Mouse (Mus musculus) MEL (cell line): ENCODE measurements at regions not wholly inside any gene's neighbourhood (a gene's known extent, or its start where the extent isn't known, plus 50 kb on each side); places are given as distances from the start of the nearest gene placed in this dataset.
A peak's percentile ranks its signal among the peaks of the same experiment; 100 is the strongest.

Experiments used
- DNase-seq: peaks from one replicate; pipeline ENCODE4 v3.0.0; 2011; ENCODE audit warnings: low read depth, low spot score
- H3K27ac ChIP-seq: 2 replicates; pipeline ENCODE4 v1.5.1; 2012; ENCODE audit warnings: low read depth, mild to moderate bottlenecking, control low read depth, low read length, moderate library complexity; ENCODE audit not compliant: control insufficient read depth
- H3K27me3 ChIP-seq, 2 experiments: fragments of 150-350 bp in 1 of 2; sonication (generic) in 1 of 2; 2 replicates each; pipeline ENCODE4 v1.6.1; 2012; ENCODE audit warnings: low read length in 2 of 2, mild to moderate bottlenecking in 2 of 2, improper control_type of control experiment in 1 of 2, moderate library complexity in 1 of 2; ENCODE audit not compliant: insufficient read depth in 2 of 2, control insufficient read depth in 1 of 2
- H3K36me3 ChIP-seq, 2 experiments: 2 replicates each; pipeline ENCODE4 v1.6.1; 2012 to 2014; ENCODE audit warnings: low read length in 2 of 2, improper control_type of control experiment in 1 of 2, inconsistent platforms in 1 of 2, mild to moderate bottlenecking in 1 of 2; ENCODE audit not compliant: insufficient read depth in 2 of 2, control insufficient read depth in 1 of 2
- H3K4me1 ChIP-seq, 2 experiments: fragments of 150-350 bp in 1 of 2; sonication (generic) in 1 of 2; 2 replicates each; pipeline ENCODE4 v1.6.1; 2012; ENCODE audit warnings: low read length in 2 of 2, improper control_type of control experiment in 1 of 2, mild to moderate bottlenecking in 1 of 2; ENCODE audit not compliant: insufficient read depth in 2 of 2, control insufficient read depth in 1 of 2
- H3K4me3 ChIP-seq, 2 experiments: fragments of 150-350 bp in 1 of 2; sonication (generic) in 1 of 2; 2 replicates each; pipeline ENCODE4 v1.5.1; 2012; ENCODE audit warnings: low read depth in 2 of 2, low read length in 2 of 2, mild to moderate bottlenecking in 2 of 2, moderate library complexity in 2 of 2, control low read depth in 1 of 2, improper control_type of control experiment in 1 of 2; ENCODE audit not compliant: control insufficient read depth in 1 of 2, insufficient read depth in 1 of 2
- H3K79me2 ChIP-seq: 2 replicates; pipeline ENCODE4 v1.6.1; 2012; ENCODE audit warnings: mild to moderate bottlenecking, low read length, moderate library complexity; ENCODE audit not compliant: control insufficient read depth, poor library complexity, insufficient read depth
- H3K9ac ChIP-seq: 2 replicates; pipeline ENCODE4 v1.6.1; 2012; ENCODE audit warnings: low read depth, mild to moderate bottlenecking, control low read depth, low read length, moderate library complexity; ENCODE audit not compliant: control insufficient read depth, poor library complexity, severe bottlenecking
- H3K9me3 ChIP-seq: fragments of 150-350 bp; sonication (generic); replicated peaks from 2 replicates; pipeline ENCODE4 v1.6.1; 2012; ENCODE audit warnings: mild to moderate bottlenecking, low read length, improper control_type of control experiment, moderate library complexity; ENCODE audit not compliant: insufficient read depth
- BHLHE40 ChIP-seq: IDR thresholded peaks from 2 replicates; pipeline ENCODE4 v1.6.1; 2012; ENCODE audit warnings: low read depth, mild to moderate bottlenecking, inconsistent platforms, low read length, improper control_type of control experiment, borderline replicate concordance
- CHD1 ChIP-seq: IDR thresholded peaks from 2 replicates; pipeline ENCODE4 v1.6.1; 2012; ENCODE audit warnings: low read depth, mild to moderate bottlenecking, inconsistent platforms, low read length, improper control_type of control experiment
- CHD2 ChIP-seq: IDR thresholded peaks from 2 replicates; pipeline ENCODE4 v1.6.1; 2011; ENCODE audit warnings: low read length, improper control_type of control experiment
- CTCF ChIP-seq, 3 experiments: IDR thresholded peaks in 2 of 3; conservative IDR thresholded peaks in 1 of 3; 2 replicates each; pipeline ENCODE4 v1.5.1; 2011 to 2012; ENCODE audit warnings: low read length in 3 of 3, low read depth in 2 of 3, mild to moderate bottlenecking in 2 of 3, improper control_type of control experiment in 1 of 3, inconsistent platforms in 1 of 3, mixed read lengths in 1 of 3, moderate library complexity in 1 of 3; ENCODE audit not compliant: control insufficient read depth in 1 of 3, insufficient read depth in 1 of 3, poor library complexity in 1 of 3, severe bottlenecking in 1 of 3
- E2F4 ChIP-seq: IDR thresholded peaks from 2 replicates; pipeline ENCODE4 v1.6.1; 2011; ENCODE audit warnings: low read depth, low read length, improper control_type of control experiment, borderline replicate concordance
- EP300 ChIP-seq, 2 experiments: IDR thresholded peaks; 2 replicates each; pipeline ENCODE4 v1.6.1; 2011; ENCODE audit warnings: improper control_type of control experiment in 2 of 2, low read length in 2 of 2, low read depth in 1 of 2, mild to moderate bottlenecking in 1 of 2
- GABPA ChIP-seq: IDR thresholded peaks from 2 replicates; pipeline ENCODE4 v1.6.1; 2012; ENCODE audit warnings: low read depth, mild to moderate bottlenecking, inconsistent platforms, low read length, improper control_type of control experiment, moderate library complexity
- GATA1 ChIP-seq: IDR thresholded peaks from 2 replicates; pipeline ENCODE4 v1.6.1; 2011; ENCODE audit warnings: low read depth, low read length, improper control_type of control experiment
- HCFC1 ChIP-seq: IDR thresholded peaks from 2 replicates; pipeline ENCODE4 v1.6.1; 2012; ENCODE audit warnings: low read depth, mild to moderate bottlenecking, inconsistent platforms, low read length, improper control_type of control experiment, moderate library complexity
- JUND ChIP-seq: IDR thresholded peaks from 2 replicates; pipeline ENCODE4 v1.6.1; 2011; ENCODE audit warnings: low read depth, mild to moderate bottlenecking, improper control_type of control experiment, low read length
- MAX ChIP-seq: IDR thresholded peaks from 2 replicates; pipeline ENCODE4 v1.6.1; 2011; ENCODE audit warnings: low read length, improper control_type of control experiment
- MAZ ChIP-seq: IDR thresholded peaks from 2 replicates; pipeline ENCODE4 v1.6.1; 2012; ENCODE audit warnings: low read depth, mild to moderate bottlenecking, inconsistent platforms, low read length, improper control_type of control experiment
- MEF2A ChIP-seq: IDR thresholded peaks from 2 replicates; pipeline ENCODE4 v1.6.1; 2014; ENCODE audit warnings: low read depth, mild to moderate bottlenecking, inconsistent platforms, low read length, improper control_type of control experiment; ENCODE audit not compliant: poor library complexity, insufficient replicate concordance, severe bottlenecking; ENCODE audit errors: extremely low read depth
- MXI1 ChIP-seq: IDR thresholded peaks from 2 replicates; pipeline ENCODE4 v1.6.1; 2011; ENCODE audit warnings: mild to moderate bottlenecking, low read depth, low read length, improper control_type of control experiment
- MYB ChIP-seq: IDR thresholded peaks from 2 replicates; pipeline ENCODE4 v1.6.1; 2011; ENCODE audit warnings: mild to moderate bottlenecking, low read depth, low read length, improper control_type of control experiment
- POLR2AphosphoS2 ChIP-seq: IDR thresholded peaks from 2 replicates; pipeline ENCODE4 v1.6.1; 2011; ENCODE audit warnings: low read length, improper control_type of control experiment
- SIN3A ChIP-seq: IDR thresholded peaks from 2 replicates; pipeline ENCODE4 v1.6.1; 2012; ENCODE audit warnings: low read length, improper control_type of control experiment, inconsistent platforms
- SMC3 ChIP-seq: IDR thresholded peaks from 2 replicates; pipeline ENCODE4 v1.6.1; 2011; ENCODE audit warnings: low read depth, low read length, improper control_type of control experiment
- TAL1 ChIP-seq: IDR thresholded peaks from 2 replicates; pipeline ENCODE4 v1.6.1; 2012; ENCODE audit warnings: mild to moderate bottlenecking, inconsistent platforms, low read length, moderate library complexity, mixed read lengths
- TBP ChIP-seq: IDR thresholded peaks from 2 replicates; pipeline ENCODE4 v1.8.0; 2011; ENCODE audit warnings: low read depth, low read length, improper control_type of control experiment
- TCF12 ChIP-seq: IDR thresholded peaks from 2 replicates; pipeline ENCODE4 v1.6.1; 2014; ENCODE audit warnings: low read depth, mild to moderate bottlenecking, inconsistent platforms, low read length, improper control_type of control experiment, moderate library complexity
- UBTF ChIP-seq: IDR thresholded peaks from 2 replicates; pipeline ENCODE4 v1.6.1; 2012; ENCODE audit warnings: low read depth, mild to moderate bottlenecking, inconsistent platforms, low read length, improper control_type of control experiment, moderate library complexity, borderline replicate concordance; ENCODE audit not compliant: insufficient read depth
- ZC3H11A ChIP-seq: IDR thresholded peaks from 2 replicates; pipeline ENCODE4 v1.6.1; 2012; ENCODE audit warnings: low read depth, mild to moderate bottlenecking, inconsistent platforms, low read length, improper control_type of control experiment
- ZKSCAN1 ChIP-seq: IDR thresholded peaks from 2 replicates; pipeline ENCODE4 v1.6.1; 2012; ENCODE audit warnings: low read depth, mild to moderate bottlenecking, inconsistent platforms, low read length, improper control_type of control experiment, moderate library complexity
- ZMIZ1 ChIP-seq: IDR thresholded peaks from 2 replicates; pipeline ENCODE4 v1.6.1; 2012; ENCODE audit warnings: low read depth, mild to moderate bottlenecking, inconsistent platforms, low read length, improper control_type of control experiment, moderate library complexity

- TF ChIP-seq CHD2, result no peak
- TF ChIP-seq MYB, result no peak
- no peak for TF ChIP-seq TCF12
- no peak for TF ChIP-seq MAX
- TF ChIP-seq ZKSCAN1, result no peak
- TF ChIP-seq BHLHE40, result no peak
- no peak for TF ChIP-seq SMC3
- TF ChIP-seq GABPA, result no peak
- TF ChIP-seq CTCF (IDR thresholded peaks at IDR 0.05 in 2 of 3, conservative IDR thresholded peaks at IDR 0.05 in 1 of 3; ENCODE audit: control insufficient read depth in 1 of 3, insufficient read depth in 1 of 3, low read depth in 2 of 3, low read length in 3 of 3, poor library complexity in 1 of 3, severe bottlenecking in 1 of 3), result no peak
- no peak for TF ChIP-seq SIN3A
- TF ChIP-seq MAZ, result no peak
- TF ChIP-seq TAL1, result no peak
- no peak for TF ChIP-seq GATA1
- no peak for TF ChIP-seq CHD1
- no peak for TF ChIP-seq TBP
- no peak for TF ChIP-seq EP300 (IDR thresholded peaks at IDR 0.05; ENCODE audit: low read depth in 1 of 2, low read length in 2 of 2)
- no peak for TF ChIP-seq MXI1
- no peak for TF ChIP-seq ZC3H11A
- TF ChIP-seq MEF2A, result no peak
- TF ChIP-seq, all 39 proteins: peak for 0
- no peaks in the 10 kb centered on the region for H3K79me2 ChIP-seq
- H3K36me3 ChIP-seq, result no peaks in the 10 kb centered on the region
- H3K4me3 ChIP-seq, result no peak overlapping the region
- peak; percentile 5 for DNase-seq
- no peaks in the 10 kb centered on the region for H3K27me3 ChIP-seq
- H3K27ac ChIP-seq, result no peak overlapping the region
- no peaks in the 10 kb centered on the region for H3K4me1 ChIP-seq
- no peaks in the 10 kb centered on the region for H3K9me3 ChIP-seq
- H3K9ac ChIP-seq, result no peak overlapping the region
Observed at GRCm38 (mm10) chr17:9557544-9557943, 112.0 kb downstream of the Pabpc6 start.

- no peaks in the 10 kb centered on the region for H3K79me2 ChIP-seq
- H3K4me1 ChIP-seq, result no peaks in the 10 kb centered on the region
- no peaks in the 10 kb centered on the region for H3K27me3 ChIP-seq
- H3K27ac ChIP-seq, result no peak overlapping the region
- H3K4me3 ChIP-seq, result no peak overlapping the region
- no peak overlapping the region for H3K9ac ChIP-seq
- TF ChIP-seq HCFC1 (no peak), JUND (no peak), TCF12 (no peak), E2F4 (no peak), POLR2AphosphoS2 (no peak), UBTF (no peak), SIN3A (no peak), ZMIZ1 (no peak), MAZ (no peak), ZKSCAN1 (no peak)
- no peaks in the 10 kb centered on the region for H3K36me3 ChIP-seq
- no peak for DNase-seq
- H3K9me3 ChIP-seq, result no peaks in the 10 kb centered on the region
Observed at GRCm38 (mm10) chr17:9566846-9567245, 102.7 kb downstream of the Pabpc6 start.
